Mouse (Mus musculus) bone marrow, adult 2 months (tissue): ENCODE measurements at regions not wholly inside any gene's neighbourhood (a gene's known extent, or its start where the extent isn't known, plus 50 kb on each side); places are given as distances from the start of the nearest gene placed in this dataset.

ENCODE experiments used
- H3K27ac ChIP-seq: fragments of 200-500 bp; 2 replicates; pipeline ENCODE4 v1.5.1; 2012; ENCODE audit warnings: low read depth, mild to moderate bottlenecking, control low read depth, inconsistent platforms, low read length; ENCODE audit not compliant: control insufficient read depth, poor library complexity, insufficient read depth
- H3K4me1 ChIP-seq: fragments of 200-500 bp; 2 replicates; pipeline ENCODE4 v1.6.1; 2011; ENCODE audit warnings: low read length; ENCODE audit not compliant: control insufficient read depth, insufficient read depth
- H3K4me3 ChIP-seq: fragments of 200-500 bp; replicated peaks from 2 replicates; pipeline ENCODE3; 2011; ENCODE audit warnings: mild to moderate bottlenecking, low read depth, low read length, control low read depth; ENCODE audit not compliant: control insufficient read depth
- CTCF ChIP-seq: fragments of 200-500 bp; IDR thresholded peaks from 2 replicates; pipeline ENCODE4 v1.5.1; 2011; ENCODE audit warnings: low read length, control low read depth; ENCODE audit not compliant: control insufficient read depth, insufficient read depth
- POLR2A ChIP-seq: fragments of 200-500 bp; IDR thresholded peaks from 2 replicates; pipeline ENCODE4 v1.6.1; 2011; ENCODE audit warnings: low read depth, mild to moderate bottlenecking, control low read depth, low read length, borderline replicate concordance; ENCODE audit not compliant: control insufficient read depth
- WGBS: fragments of 180-500 bp; shearing (Covaris S2); methylation state at CpG from one replicate; pipeline ENCODE4 v1.1.7; 2018; 5-methylcytosine and 5-hydroxymethylcytosine counted together

- WGBS = 74% methylated on average over 4 of the region's 4 CpGs
- H3K4me3 ChIP-seq = no peak overlapping the region
- H3K4me1 ChIP-seq = no peaks in the 10 kb centered on the region
- H3K27ac ChIP-seq = no peak overlapping the region
- TF ChIP-seq CTCF (no peak), POLR2A (no peak)
Measured at GRCm38 (mm10) chr3:149534183-149534582, 543.8 kb upstream of the Adgrl2 start.

GRCm38 (mm10) chr3:149530026-149530607 is 539.8 kb upstream of the Adgrl2 start:
- Histone ChIP-seq H3K4me1 (no peaks in the 10 kb centered on the region), H3K27ac (no peak overlapping the region), H3K4me3 (no peak overlapping the region)
- TF ChIP-seq POLR2A (no peak), CTCF (no peak)
- WGBS = 85% methylated on average over 13 of the region's 13 CpGs

- H3K4me3 ChIP-seq = no peak overlapping the region
- no peak overlapping the region for H3K27ac ChIP-seq
- TF ChIP-seq CTCF = no peak
- no peak for TF ChIP-seq POLR2A
- WGBS = 90% methylated on average over 3 of the region's 3 CpGs
- no peaks in the 10 kb centered on the region for H3K4me1 ChIP-seq
Measured at GRCm38 (mm10) chr3:149526509-149526908, 536.2 kb upstream of the Adgrl2 start.

DNA sequence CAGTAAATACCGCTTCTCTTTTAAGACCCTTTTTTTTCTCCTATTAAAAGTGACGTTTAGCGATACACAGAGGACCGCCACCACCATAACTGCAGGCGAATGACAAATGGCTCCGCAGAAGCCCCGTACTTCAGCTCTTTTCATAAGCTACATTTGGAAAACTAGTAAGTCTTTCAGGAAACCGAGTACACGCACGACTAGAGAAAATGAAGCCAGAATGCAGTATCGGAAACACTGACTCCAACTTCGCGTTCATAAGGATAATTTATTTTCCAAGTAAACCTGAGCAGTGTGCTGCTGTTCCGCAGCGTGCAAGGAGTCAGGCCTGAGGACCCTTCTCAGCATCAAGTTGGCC is 529.2 kb upstream of the Adgrl2 start:
- WGBS = 32% methylated on average over 15 of the region's 15 CpGs

GRCm38 (mm10) chr3:149518928-149519574 is 528.7 kb upstream of the Adgrl2 start:
- no peak overlapping the region for H3K4me3 ChIP-seq
- no peaks in the 10 kb centered on the region for H3K4me1 ChIP-seq
- 6% methylated on average over 27 of the region's 27 CpGs for WGBS
- no peak overlapping the region for H3K27ac ChIP-seq
- TF ChIP-seq CTCF (no peak), POLR2A (no peak)

More for the DNA sequence above, 529.2 kb upstream of the Adgrl2 start:
- TF ChIP-seq CTCF (no peak), POLR2A (no peak)
- Histone ChIP-seq H3K27ac (no peak overlapping the region), H3K4me3 (no peak overlapping the region), H3K4me1 (no peaks in the 10 kb centered on the region)

- no peaks in the 10 kb centered on the region for H3K4me1 ChIP-seq
Measured at GRCm38 (mm10) chr3:149517537-149517936, 527.2 kb upstream of the Adgrl2 start.

DNA sequence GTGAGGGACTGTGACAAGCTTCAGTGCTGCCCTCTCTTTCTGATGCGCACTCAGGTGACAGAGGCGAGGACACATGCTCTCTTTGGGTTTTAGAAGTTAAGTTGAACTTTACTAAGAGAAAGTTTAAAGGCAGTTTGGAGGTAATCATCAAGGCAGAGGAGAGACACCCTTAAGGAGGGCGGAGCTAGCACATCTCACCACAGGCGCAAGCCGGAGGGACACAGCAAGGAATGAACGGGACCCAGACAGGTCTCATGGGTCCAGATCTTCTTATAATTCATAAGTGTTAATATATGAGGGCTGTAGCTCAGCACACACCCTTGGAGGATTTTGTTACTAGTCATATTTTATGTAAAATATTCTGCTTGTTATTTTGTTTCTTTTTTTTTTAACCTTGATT is 518.8 kb upstream of the Adgrl2 start:
- Histone ChIP-seq H3K4me1 (no peaks in the 10 kb centered on the region; the same call in 1 of the 2 replicates), H3K4me3 (no peak overlapping the region), H3K27ac (no peak overlapping the region)
- 84% methylated on average over 6 of the region's 6 CpGs for WGBS
- TF ChIP-seq CTCF = no peak
- no peak for TF ChIP-seq POLR2A

More at GRCm38 (mm10) chr3:149517537-149517936, 527.2 kb upstream of the Adgrl2 start:
- WGBS = 90% methylated on average over 11 of the region's 11 CpGs
- Histone ChIP-seq H3K4me3 (no peak overlapping the region), H3K27ac (no peak overlapping the region)
- TF ChIP-seq CTCF = no peak
- no peak for TF ChIP-seq POLR2A

- no peaks in the 10 kb centered on the region; the same call in 1 of the 2 replicates for H3K4me1 ChIP-seq
- TF ChIP-seq CTCF (no peak), POLR2A (no peak)
- WGBS = 88% methylated on average over 10 of the region's 10 CpGs
- no peak overlapping the region for H3K4me3 ChIP-seq
- H3K27ac ChIP-seq = no peak overlapping the region
Measured at GRCm38 (mm10) chr3:149508671-149509070, 518.3 kb upstream of the Adgrl2 start.

DNA sequence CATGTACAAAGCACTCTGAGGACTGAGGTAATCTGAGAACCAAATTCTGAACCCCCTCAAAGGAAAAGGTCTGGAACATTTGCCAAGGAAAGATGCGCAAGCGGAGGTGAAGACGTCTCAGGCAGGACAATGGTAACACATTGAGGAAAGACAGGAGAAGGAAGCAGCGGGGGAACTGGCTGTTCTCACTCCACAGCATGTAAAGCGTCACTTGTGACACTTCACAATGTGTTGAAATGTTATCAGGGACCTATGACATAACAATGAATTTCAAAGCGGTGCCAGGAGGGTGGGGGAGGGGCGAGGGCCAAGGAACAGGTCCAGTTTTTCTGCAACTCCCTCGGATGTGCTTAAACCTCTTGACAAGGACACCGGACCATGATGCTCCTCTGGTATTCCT is 515.3 kb upstream of the Adgrl2 start:
- H3K4me1 ChIP-seq = no peaks in the 10 kb centered on the region; the same call in 1 of the 2 replicates
- WGBS = 62% methylated on average over 9 of the region's 9 CpGs
- no peak overlapping the region for H3K27ac ChIP-seq
- TF ChIP-seq CTCF = no peak
- TF ChIP-seq POLR2A = no peak
- no peak overlapping the region for H3K4me3 ChIP-seq
